Mouse (Mus musculus) ES-Bruce4 (cell line): Measurements from ENCODE around the gene Gm6588. TPM values are rescaled to one million over a fixed set of nuclear protein-coding genes. Genes with fewer than 3 reads are reported as not detected.

ENCODE experiments used
- H3K27ac ChIP-seq: 2 replicates; pipeline ENCODE4 v1.5.1; 2012; ENCODE audit warnings: low read length, inconsistent platforms; ENCODE audit not compliant: insufficient read depth
- H3K27me3 ChIP-seq: 2 replicates; pipeline ENCODE4 v1.6.1; 2012; ENCODE audit warnings: mild to moderate bottlenecking, low read length, inconsistent platforms; ENCODE audit not compliant: control insufficient read depth, poor library complexity, insufficient read depth, severe bottlenecking
- H3K36me3 ChIP-seq: 2 replicates; pipeline ENCODE4 v1.6.1; 2012; ENCODE audit warnings: inconsistent platforms, mild to moderate bottlenecking, low read length, moderate library complexity; ENCODE audit not compliant: control insufficient read depth, poor library complexity, insufficient read depth, severe bottlenecking
- H3K4me1 ChIP-seq: one replicate; pipeline ENCODE4 v1.8.1; 2011; ENCODE audit warnings: low read length; ENCODE audit not compliant: control insufficient read depth, insufficient read depth
- H3K4me3 ChIP-seq: 2 replicates; pipeline ENCODE4 v1.5.1; 2011; ENCODE audit warnings: low read depth, mild to moderate bottlenecking, low read length
- H3K9ac ChIP-seq: 2 replicates; pipeline ENCODE4 v1.6.1; 2012; ENCODE audit warnings: low read depth, mild to moderate bottlenecking, inconsistent platforms; ENCODE audit not compliant: poor library complexity, severe bottlenecking
- H3K9me3 ChIP-seq: replicated peaks from 2 replicates; pipeline ENCODE4 v1.6.1; 2012; ENCODE audit warnings: mild to moderate bottlenecking, low read length, inconsistent platforms; ENCODE audit not compliant: control insufficient read depth, poor library complexity, insufficient read depth, severe bottlenecking
- CTCF ChIP-seq: IDR thresholded peaks from one replicate; pipeline ENCODE4 v1.8.1; 2011; ENCODE audit warnings: low read depth, low read length
- EP300 ChIP-seq: IDR thresholded peaks from 2 replicates; pipeline ENCODE4 v1.6.1; 2011; ENCODE audit warnings: low read depth, low read length; ENCODE audit not compliant: insufficient read depth
- POLR2A ChIP-seq: IDR thresholded peaks from one replicate; pipeline ENCODE4 v1.8.1; 2011; ENCODE audit warnings: low read length; ENCODE audit not compliant: insufficient read depth
- polyA plus RNA-seq: library from polyadenylated mRNA; stranded (reverse); fragments of >200 nt; gene quantifications from 2 replicates; pipeline ENCODE4 v1.2.4, GENCODE M21; 2011; ENCODE audit warnings: low read depth; ENCODE audit not compliant: missing spikeins, insufficient read depth, insufficient read length

Gm6588 gene
- polyA plus RNA-seq, 1 experiment: not detected

DNA sequence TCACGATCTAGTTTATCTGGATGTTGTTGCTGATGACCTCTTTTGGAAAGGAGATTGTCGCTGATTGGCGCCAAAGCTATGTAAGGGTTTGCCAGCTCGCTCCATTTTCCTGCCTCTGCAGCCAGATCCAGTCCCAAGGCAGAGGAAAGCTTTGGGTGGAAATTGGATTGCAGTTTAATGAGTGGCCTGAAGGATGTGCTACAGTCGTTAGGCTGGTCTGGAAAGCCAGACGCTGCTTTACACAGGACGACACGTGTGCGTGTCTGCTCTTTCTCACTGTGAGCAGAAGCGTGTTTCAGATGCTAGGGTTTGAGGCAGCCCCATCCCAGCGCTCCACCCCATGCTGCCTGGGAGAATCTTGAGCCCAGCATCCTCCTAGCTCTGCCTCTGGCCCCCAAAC, 42.3 kb downstream of the Gm6588 start:
- Histone ChIP-seq H3K27me3 (no peaks in the 10 kb centered on the region), H3K27ac (no peak overlapping the region), H3K4me3 (no peak overlapping the region), H3K36me3 (no peaks in the 10 kb centered on the region), H3K9ac (no peak overlapping the region), H3K4me1 (no peaks in the 10 kb centered on the region), H3K9me3 (peaks cover 3% of the 10 kb centered on the region; the same call in 1 of the 2 replicates)
- peak; percentile 1 for TF ChIP-seq CTCF
- TF ChIP-seq EP300: no peak
- TF ChIP-seq POLR2A: no peak

- no peaks in the 10 kb centered on the region for H3K4me1 ChIP-seq
- no peaks in the 10 kb centered on the region for H3K27me3 ChIP-seq
- no peaks in the 10 kb centered on the region for H3K36me3 ChIP-seq
- no peaks in the 10 kb centered on the region for H3K9me3 ChIP-seq
- no peak overlapping the region for H3K27ac ChIP-seq
- no peak overlapping the region for H3K4me3 ChIP-seq
- H3K9ac ChIP-seq: no peak overlapping the region
- no peak for TF ChIP-seq CTCF
- no peak for TF ChIP-seq POLR2A
- no peak for TF ChIP-seq EP300
These were observed 44.3 kb downstream of the Gm6588 start for GRCm38 (mm10) chr5:112493492-112493891.

- no peak for TF ChIP-seq EP300
- TF ChIP-seq POLR2A: no peak
- no peak for TF ChIP-seq CTCF
- no peak overlapping the region for H3K4me3 ChIP-seq
- no peaks in the 10 kb centered on the region for H3K9me3 ChIP-seq
- no peaks in the 10 kb centered on the region for H3K27me3 ChIP-seq
- no peak overlapping the region for H3K27ac ChIP-seq
- H3K36me3 ChIP-seq: no peaks in the 10 kb centered on the region
- H3K4me1 ChIP-seq: no peaks in the 10 kb centered on the region
- no peak overlapping the region for H3K9ac ChIP-seq
These were observed 47.6 kb downstream of the Gm6588 start for GRCm38 (mm10) chr5:112496753-112497369.

GRCm38 (mm10) chr5:112498921-112499917, 50.0 kb downstream of the Gm6588 start:
- H3K9ac ChIP-seq: no peak overlapping the region
- peak; percentile 44; the same call in 1 of the 2 replicates for TF ChIP-seq EP300
- TF ChIP-seq POLR2A: no peak
- TF ChIP-seq CTCF: no peak
- no peak overlapping the region for H3K27ac ChIP-seq

GRCm38 (mm10) chr5:112499918-112500682, 50.9 kb downstream of the Gm6588 start:
- TF ChIP-seq EP300 (no peak), CTCF (no peak), POLR2A (no peak)

More at GRCm38 (mm10) chr5:112498921-112499917, 50.0 kb downstream of the Gm6588 start:
- H3K4me3 ChIP-seq: no peak overlapping the region
- no peaks in the 10 kb centered on the region for H3K36me3 ChIP-seq
- no peaks in the 10 kb centered on the region for H3K4me1 ChIP-seq
- no peaks in the 10 kb centered on the region for H3K9me3 ChIP-seq
- H3K27me3 ChIP-seq: no peaks in the 10 kb centered on the region

More at GRCm38 (mm10) chr5:112499918-112500682, 50.9 kb downstream of the Gm6588 start:
- Histone ChIP-seq H3K27me3 (no peaks in the 10 kb centered on the region), H3K9me3 (no peaks in the 10 kb centered on the region), H3K4me3 (no peak overlapping the region), H3K27ac (no peak overlapping the region), H3K4me1 (no peaks in the 10 kb centered on the region), H3K36me3 (no peaks in the 10 kb centered on the region), H3K9ac (no peak overlapping the region)

Other genes with a start within 250 kb of the Gm6588 start
- not detected in 2 replicates for gene Cryba4, start 196.9 kb upstream of the Gm6588 start, polyA plus RNA-seq
- gene Crybb1, start 193.6 kb upstream of the Gm6588 start, polyA plus RNA-seq: not detected in 2 replicates
- gene Tpst2, start 172.7 kb upstream of the Gm6588 start, polyA plus RNA-seq: 25.8 and 37.1 TPM in 2 replicates
- 23.9 and 24.8 TPM in 2 replicates for gene Tfip11, start 123.1 kb upstream of the Gm6588 start, polyA plus RNA-seq
- gene Srrd, start 106.4 kb upstream of the Gm6588 start, polyA plus RNA-seq: 19.1 TPM in 2 replicates
- gene Hps4, start 106.3 kb upstream of the Gm6588 start, polyA plus RNA-seq: 17.3 and 19.1 TPM in 2 replicates
- gene Gm6583, start 93.4 kb upstream of the Gm6588 start, polyA plus RNA-seq: not detected in 2 replicates
- gene Asphd2, start 54.6 kb upstream of the Gm6588 start, polyA plus RNA-seq: 6.7 and 7.2 TPM in 2 replicates
- 0.16 TPM in 1 of 2 replicates, not detected in the other for gene Sez6l, start 127.8 kb downstream of the Gm6588 start, polyA plus RNA-seq